Mouse (Mus musculus): ENCODE measurements around the gene Card10.

The Card10 gene

GRCm38 (mm10) chr15:78772856-78773255 lies 30.0 kb downstream of the Card10 start:
- no peak for DNase-seq (ENCODE audit: low spot score)

GRCm38 (mm10) chr15:78772368-78772763 lies 30.5 kb downstream of the Card10 start:
- DNase-seq (ENCODE audit: low spot score): no peak

GRCm38 (mm10) chr15:78771531-78772367 lies 31.1 kb downstream of the Card10 start:
- no peak for DNase-seq (ENCODE audit: low spot score)

- no peak for DNase-seq (ENCODE audit: low spot score)
Observed at GRCm38 (mm10) chr15:78770983-78771355, 31.9 kb downstream of the Card10 start.

- no peak for DNase-seq (ENCODE audit: low spot score)
Observed at GRCm38 (mm10) chr15:78770234-78770982, 32.4 kb downstream of the Card10 start.

- DNase-seq (ENCODE audit: low spot score): no peak
Observed at GRCm38 (mm10) chr15:78769064-78769463, 33.8 kb downstream of the Card10 start.

GRCm38 (mm10) chr15:78763704-78764103 lies 39.1 kb downstream of the Card10 start:
- no peak for DNase-seq (ENCODE audit: low spot score)

- DNase-seq (ENCODE audit: low spot score): no peak
Observed at GRCm38 (mm10) chr15:78763210-78763609, 39.6 kb downstream of the Card10 start.

- DNase-seq (ENCODE audit: low spot score): no peak
Observed at GRCm38 (mm10) chr15:78761112-78761511, 41.7 kb downstream of the Card10 start.

- no peak for DNase-seq (ENCODE audit: low spot score)
Observed at GRCm38 (mm10) chr15:78758132-78758531, 44.7 kb downstream of the Card10 start.

- no peak for DNase-seq (ENCODE audit: low spot score)
Observed at GRCm38 (mm10) chr15:78755966-78756725, 46.7 kb downstream of the Card10 start.

GRCm38 (mm10) chr15:78755226-78755625 lies 47.6 kb downstream of the Card10 start:
- no peak for DNase-seq (ENCODE audit: low spot score)

- DNase-seq (ENCODE audit: low spot score): no peak
Observed at GRCm38 (mm10) chr15:78754144-78754543, 48.7 kb downstream of the Card10 start.

- DNase-seq (ENCODE audit: low spot score): no peak
Observed at GRCm38 (mm10) chr15:78752991-78753390, 49.9 kb downstream of the Card10 start.

- DNase-seq (ENCODE audit: low spot score): no peak
Observed at GRCm38 (mm10) chr15:78750608-78751350, 52.1 kb downstream of the Card10 start.

GRCm38 (mm10) chr15:78749855-78750254 lies 53.0 kb downstream of the Card10 start:
- DNase-seq (ENCODE audit: low spot score): no peak

GRCm38 (mm10) chr15:78744206-78744605 lies 58.6 kb downstream of the Card10 start:
- peak; percentile 79 for DNase-seq (ENCODE audit: low spot score)

GRCm38 (mm10) chr15:78742831-78743230 lies 60.0 kb downstream of the Card10 start:
- no peak for DNase-seq (ENCODE audit: low spot score)

- no peak for DNase-seq (ENCODE audit: low spot score)
Observed at GRCm38 (mm10) chr15:78740662-78741061, 62.2 kb downstream of the Card10 start.

GRCm38 (mm10) chr15:78737146-78737545 lies 65.7 kb downstream of the Card10 start:
- no peak for DNase-seq (ENCODE audit: low spot score)

- no peak for DNase-seq (ENCODE audit: low spot score)
Observed at GRCm38 (mm10) chr15:78736681-78737100, 66.2 kb downstream of the Card10 start.

- no peak for DNase-seq (ENCODE audit: low spot score)
Observed at GRCm38 (mm10) chr15:78736181-78736579, 66.7 kb downstream of the Card10 start.

All from layer of hippocampus, adult 9-10 months (tissue).